Mouse (Mus musculus) bone marrow, adult 2 months (tissue): Measurements from ENCODE around the gene Slc35e3. TPM values are rescaled to one million over a fixed set of nuclear protein-coding genes. Genes with fewer than 3 reads are reported as not detected.

Experiments used
- H3K27ac ChIP-seq: fragments of 200-500 bp; 2 replicates; pipeline ENCODE4 v1.5.1; 2012; ENCODE audit warnings: low read depth, mild to moderate bottlenecking, control low read depth, inconsistent platforms, low read length; ENCODE audit not compliant: control insufficient read depth, poor library complexity, insufficient read depth
- H3K4me1 ChIP-seq: fragments of 200-500 bp; 2 replicates; pipeline ENCODE4 v1.6.1; 2011; ENCODE audit warnings: low read length; ENCODE audit not compliant: control insufficient read depth, insufficient read depth
- H3K4me3 ChIP-seq: fragments of 200-500 bp; replicated peaks from 2 replicates; pipeline ENCODE3; 2011; ENCODE audit warnings: mild to moderate bottlenecking, low read depth, low read length, control low read depth; ENCODE audit not compliant: control insufficient read depth
- CTCF ChIP-seq: fragments of 200-500 bp; IDR thresholded peaks from 2 replicates; pipeline ENCODE4 v1.5.1; 2011; ENCODE audit warnings: low read length, control low read depth; ENCODE audit not compliant: control insufficient read depth, insufficient read depth
- POLR2A ChIP-seq: fragments of 200-500 bp; IDR thresholded peaks from 2 replicates; pipeline ENCODE4 v1.6.1; 2011; ENCODE audit warnings: low read depth, mild to moderate bottlenecking, control low read depth, low read length, borderline replicate concordance; ENCODE audit not compliant: control insufficient read depth
- WGBS: fragments of 180-500 bp; shearing (Covaris S2); methylation state at CpG from one replicate; pipeline ENCODE4 v1.1.7; 2018; 5-methylcytosine and 5-hydroxymethylcytosine counted together
- polyA plus RNA-seq: library from polyadenylated mRNA; stranded (reverse); fragments of >200 nt; gene quantifications from 2 replicates; pipeline ENCODE4 v1.2.4, GENCODE M21; 2011; ENCODE audit warnings: low replicate concordance; ENCODE audit not compliant: missing spikeins, insufficient read depth, insufficient read length

Slc35e3 gene
- polyA plus RNA-seq, 1 experiment: 8.3 TPM

GRCm38 (mm10) chr10:117713466-117713865 is 32.7 kb downstream of the Slc35e3 start:
- peaks cover 2% of the 10 kb centered on the region; the same call in 1 of the 2 replicates for H3K4me1 ChIP-seq
- H3K4me3 ChIP-seq: no peak overlapping the region
- 93% methylated on average over 8 of the region's 8 CpGs for WGBS
- H3K27ac ChIP-seq: no peak overlapping the region
- no peak for TF ChIP-seq CTCF
- TF ChIP-seq POLR2A: no peak

- Histone ChIP-seq H3K4me1 (peaks cover 2% of the 10 kb centered on the region; the same call in 1 of the 2 replicates), H3K27ac (no peak overlapping the region), H3K4me3 (no peak overlapping the region)
- TF ChIP-seq POLR2A: no peak
- TF ChIP-seq CTCF: no peak
- WGBS: 87% methylated on average over 9 of the region's 9 CpGs
These were observed 33.3 kb downstream of the Slc35e3 start for GRCm38 (mm10) chr10:117712871-117713270.

- WGBS: 81% methylated on average over 9 of the region's 9 CpGs
- TF ChIP-seq CTCF: no peak
- TF ChIP-seq POLR2A: no peak
- Histone ChIP-seq H3K4me3 (no peak overlapping the region), H3K4me1 (peaks cover 2% of the 10 kb centered on the region; the same call in 1 of the 2 replicates), H3K27ac (no peak overlapping the region)
These were observed 33.9 kb downstream of the Slc35e3 start for GRCm38 (mm10) chr10:117712191-117712754.

GRCm38 (mm10) chr10:117711408-117711807 is 34.8 kb downstream of the Slc35e3 start:
- TF ChIP-seq POLR2A (no peak), CTCF (no peak)
- Histone ChIP-seq H3K4me1 (peaks cover 2% of the 10 kb centered on the region; the same call in 1 of the 2 replicates), H3K27ac (peak overlapping the region; percentile 14; the same call in 1 of the 2 replicates), H3K4me3 (no peak overlapping the region)
- 81% methylated on average over 5 of the region's 5 CpGs for WGBS

- under 1% methylated on average over 52 of the region's 52 CpGs for WGBS
- H3K4me3 ChIP-seq: peak within 1 kb of the TSS; percentile 73
- H3K4me1 ChIP-seq: peaks cover 2% of the 10 kb centered on the region; the same call in 1 of the 2 replicates
- peak within 1 kb of the TSS; percentile 99 for H3K27ac ChIP-seq
- TF ChIP-seq POLR2A (peak; percentile 78; the same call in 1 of the 2 replicates), CTCF (peak; percentile 76)
These were observed 35.5 kb downstream of the Slc35e3 start, which contains the start of gene Mdm2 for GRCm38 (mm10) chr10:117710604-117711141. Mdm2 (minus strand) TSS chr10:117710758.

GRCm38 (mm10) chr10:117709930-117710603 is 36.1 kb downstream of the Slc35e3 start:
- Histone ChIP-seq H3K27ac (peak overlapping the region; percentile 99), H3K4me3 (peak overlapping the region; percentile 73), H3K4me1 (peaks cover 2% of the 10 kb centered on the region; the same call in 1 of the 2 replicates)
- TF ChIP-seq CTCF: no peak
- TF ChIP-seq POLR2A: peak; percentile 48; the same call in 1 of the 2 replicates
- under 1% methylated on average over 60 of the region's 71 CpGs for WGBS

GRCm38 (mm10) chr10:117709326-117709830 is 36.8 kb downstream of the Slc35e3 start:
- Histone ChIP-seq H3K27ac (peak overlapping the region; percentile 99; the same call in 1 of the 2 replicates), H3K4me1 (peaks cover 2% of the 10 kb centered on the region; the same call in 1 of the 2 replicates), H3K4me3 (peak overlapping the region; percentile 73)
- TF ChIP-seq CTCF: no peak
- no peak for TF ChIP-seq POLR2A
- WGBS: 12% methylated on average over 12 of the region's 12 CpGs

GRCm38 (mm10) chr10:117708856-117709255 is 37.3 kb downstream of the Slc35e3 start:
- Histone ChIP-seq H3K4me1 (peaks cover 2% of the 10 kb centered on the region; the same call in 1 of the 2 replicates), H3K27ac (no peak overlapping the region), H3K4me3 (peak overlapping the region; percentile 24)
- WGBS: 29% methylated on average over 9 of the region's 9 CpGs
- no peak for TF ChIP-seq POLR2A
- TF ChIP-seq CTCF: no peak

GRCm38 (mm10) chr10:117708376-117708775 is 37.8 kb downstream of the Slc35e3 start:
- TF ChIP-seq CTCF (no peak), POLR2A (no peak)
- WGBS: 89% methylated on average over 2 of the region's 2 CpGs
- H3K4me1 ChIP-seq: peaks cover 2% of the 10 kb centered on the region; the same call in 1 of the 2 replicates
- no peak overlapping the region for H3K4me3 ChIP-seq
- no peak overlapping the region for H3K27ac ChIP-seq
